Mouse (Mus musculus) bone marrow macrophage, adult 2 months (primary cell): ENCODE data around the gene Bdh1. TPM values are rescaled to one million over a fixed set of nuclear protein-coding genes. Genes with fewer than 3 reads are reported as not detected.

Experiments used
- H3K27ac ChIP-seq: 2 replicates; pipeline ENCODE4 v1.5.1; 2012; ENCODE audit warnings: low read depth, low read length; ENCODE audit not compliant: insufficient read depth
- H3K4me1 ChIP-seq: 2 replicates; pipeline ENCODE4 v1.6.1; 2012; ENCODE audit warnings: low read length; ENCODE audit not compliant: control insufficient read depth, insufficient read depth
- H3K4me3 ChIP-seq: 2 replicates; pipeline ENCODE4 v1.5.1; 2012; ENCODE audit warnings: mild to moderate bottlenecking, low read length, moderate library complexity; ENCODE audit not compliant: insufficient read depth
- CTCF ChIP-seq: IDR thresholded peaks from 2 replicates; pipeline ENCODE4 v1.5.1; 2012; ENCODE audit warnings: low read depth, mild to moderate bottlenecking, low read length, moderate library complexity
- POLR2A ChIP-seq: IDR thresholded peaks from 2 replicates; pipeline ENCODE4 v1.6.1; 2012; ENCODE audit warnings: mild to moderate bottlenecking, low read depth, low read length, borderline replicate concordance
- polyA plus RNA-seq: library from polyadenylated mRNA; stranded (reverse); fragments of >200 nt; gene quantifications from 2 replicates; pipeline ENCODE4 v1.2.4, GENCODE M21; 2012; ENCODE audit not compliant: missing spikeins, insufficient read depth, insufficient read length

Gene Bdh1
- polyA plus RNA-seq, 1 experiment = 1.5 TPM

DNA sequence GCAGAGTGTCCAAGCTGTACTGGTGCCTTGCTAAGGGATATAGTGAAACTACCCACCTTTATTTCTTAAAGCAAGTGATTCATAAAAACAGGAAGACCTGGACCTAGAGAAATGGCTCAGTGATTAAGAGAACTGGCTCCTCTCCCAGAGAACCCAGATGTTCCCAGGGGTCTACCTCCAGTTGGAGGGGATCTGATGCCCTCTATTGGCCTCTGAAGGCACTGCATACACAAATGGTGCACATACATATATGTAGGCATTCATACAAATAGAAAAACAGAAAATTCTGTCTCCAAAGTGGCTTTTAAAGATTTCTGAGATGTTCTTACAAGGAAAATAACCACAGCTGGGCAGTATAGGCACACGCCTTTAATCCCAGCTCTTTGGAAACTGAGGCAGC, 18.0 kb downstream of the Bdh1 start:
- H3K4me3 ChIP-seq = no peak overlapping the region
- TF ChIP-seq CTCF = no peak
- no peak for TF ChIP-seq POLR2A
- no peaks in the 10 kb centered on the region for H3K4me1 ChIP-seq
- H3K27ac ChIP-seq = no peak overlapping the region

DNA sequence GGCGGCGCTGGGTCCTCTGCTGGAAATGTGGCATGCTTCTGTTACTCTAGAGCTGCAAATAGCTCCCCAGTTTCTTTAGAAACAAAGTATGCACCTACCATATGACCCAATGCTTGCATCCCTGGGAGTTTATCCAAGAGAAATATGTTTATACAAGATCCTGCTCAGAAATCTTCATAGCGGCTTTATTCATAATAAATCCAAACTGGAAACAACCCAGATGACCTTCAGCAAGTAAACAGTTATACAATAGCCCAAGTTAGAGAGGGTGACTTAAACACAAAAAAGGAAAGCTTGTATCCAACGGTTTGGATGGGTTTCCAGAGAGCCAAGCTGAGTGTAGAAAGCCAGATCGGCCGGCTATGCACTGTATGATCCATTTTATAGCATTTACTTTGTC, 22.4 kb downstream of the Bdh1 start:
- TF ChIP-seq CTCF (no peak), POLR2A (no peak)
- H3K27ac ChIP-seq = no peak overlapping the region
- no peaks in the 10 kb centered on the region for H3K4me1 ChIP-seq
- H3K4me3 ChIP-seq = no peak overlapping the region

DNA sequence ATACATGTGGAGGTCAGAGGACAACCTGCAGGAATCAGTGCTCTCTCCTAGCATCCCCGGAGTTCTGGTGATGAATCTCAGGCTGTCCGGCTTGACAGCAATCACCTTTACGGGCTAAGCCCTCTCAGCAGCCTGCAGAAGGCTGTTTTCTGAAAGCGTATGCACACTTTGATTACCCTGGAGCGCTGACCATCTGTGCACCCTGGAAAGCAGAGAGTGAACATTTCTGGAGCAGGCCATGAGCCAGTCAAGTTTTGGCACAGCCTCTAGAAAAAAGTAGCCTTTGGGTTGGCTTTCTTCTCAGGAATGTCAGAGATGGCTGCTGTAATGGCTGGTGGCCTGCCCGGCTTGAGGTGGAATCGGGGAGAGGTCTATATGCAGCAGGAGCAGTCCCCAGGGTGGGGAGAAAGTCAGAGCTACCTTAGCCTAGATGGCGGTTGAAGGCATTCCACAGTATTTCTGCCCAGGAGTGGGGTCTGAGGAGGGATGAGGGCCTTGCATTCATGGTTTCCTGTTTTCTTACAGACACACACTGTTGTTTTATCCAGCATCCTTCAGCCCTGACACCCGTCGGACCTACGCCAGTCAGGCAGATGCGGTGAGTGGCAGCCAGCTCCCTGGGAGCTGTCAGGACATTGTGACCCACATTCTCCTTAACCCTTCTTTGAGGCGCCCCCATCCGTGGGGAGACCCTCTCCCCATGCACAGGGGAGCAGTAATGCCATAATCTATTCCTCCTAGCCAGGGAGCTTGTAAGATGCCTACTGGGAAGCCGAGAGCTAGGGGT, 24.2 kb downstream of the Bdh1 start:
- TF ChIP-seq CTCF = no peak
- H3K4me3 ChIP-seq = no peak overlapping the region
- H3K4me1 ChIP-seq = no peaks in the 10 kb centered on the region
- H3K27ac ChIP-seq = no peak overlapping the region

DNA sequence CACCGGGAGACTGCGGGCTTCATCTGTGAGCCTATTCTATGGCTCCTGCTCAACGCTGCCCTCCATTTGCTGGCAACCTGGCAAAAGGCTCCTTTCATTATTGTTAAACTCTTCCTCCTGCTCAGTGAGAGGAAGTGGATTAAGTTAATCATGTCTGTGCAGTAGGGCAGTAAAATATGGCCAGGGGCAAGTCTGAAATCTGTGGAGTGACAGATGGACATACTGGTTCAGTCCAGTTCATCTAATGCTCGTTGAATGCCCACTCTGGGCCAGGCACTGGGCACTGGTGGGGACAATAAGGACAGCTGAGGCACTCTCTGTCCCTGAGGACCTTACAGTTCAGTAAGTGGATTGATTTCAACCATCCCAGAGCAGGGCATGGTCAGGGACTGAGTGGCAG, 27.9 kb downstream of the Bdh1 start:
- no peak overlapping the region for H3K27ac ChIP-seq
- TF ChIP-seq POLR2A (no peak), CTCF (no peak)
- H3K4me3 ChIP-seq = no peak overlapping the region
- no peaks in the 10 kb centered on the region for H3K4me1 ChIP-seq

DNA sequence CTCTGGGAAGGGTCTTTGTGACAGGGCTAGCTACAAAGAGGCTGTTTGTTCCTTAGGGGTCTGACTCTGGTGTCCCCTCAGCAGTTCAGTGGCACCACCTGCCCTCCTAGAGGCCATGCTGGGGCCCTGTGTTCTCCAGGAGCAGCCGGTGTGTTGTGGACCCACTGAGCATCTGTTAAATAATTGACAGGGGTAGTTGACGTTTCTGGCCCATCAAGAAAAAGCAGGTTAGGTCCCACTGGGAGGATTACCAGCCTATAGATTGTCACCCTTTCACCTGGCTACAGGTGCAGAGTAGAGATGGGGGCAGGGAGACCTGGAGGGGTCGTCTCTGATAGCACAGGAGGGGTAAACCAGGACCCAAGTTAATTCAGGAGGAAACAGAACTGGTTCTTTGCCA, 29.2 kb downstream of the Bdh1 start:
- Histone ChIP-seq H3K27ac (no peak overlapping the region), H3K4me3 (no peak overlapping the region), H3K4me1 (no peaks in the 10 kb centered on the region)
- no peak for TF ChIP-seq CTCF
- no peak for TF ChIP-seq POLR2A

DNA sequence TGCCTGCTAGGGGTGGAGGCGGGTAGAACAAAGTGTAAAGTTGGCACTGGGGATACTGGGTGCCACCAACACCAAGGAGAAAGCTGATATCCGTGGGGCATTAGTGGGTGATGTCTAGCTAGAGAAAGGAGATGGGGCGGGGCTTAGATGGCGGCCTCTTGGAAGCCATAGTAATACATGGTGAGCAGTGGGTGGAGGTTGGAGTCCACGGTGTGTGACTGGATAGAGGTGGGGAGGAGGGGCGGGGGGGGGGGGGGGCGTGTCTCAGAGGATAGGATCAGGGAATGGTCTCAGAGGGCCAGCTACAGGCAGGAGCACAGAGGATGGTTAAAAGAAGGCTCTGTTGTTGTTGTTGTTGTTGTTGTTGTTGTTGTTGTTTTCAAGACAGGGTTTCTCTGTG, 30.4 kb downstream of the Bdh1 start:
- no peak overlapping the region for H3K27ac ChIP-seq
- TF ChIP-seq POLR2A (no peak), CTCF (no peak)
- no peaks in the 10 kb centered on the region for H3K4me1 ChIP-seq
- H3K4me3 ChIP-seq = no peak overlapping the region

DNA sequence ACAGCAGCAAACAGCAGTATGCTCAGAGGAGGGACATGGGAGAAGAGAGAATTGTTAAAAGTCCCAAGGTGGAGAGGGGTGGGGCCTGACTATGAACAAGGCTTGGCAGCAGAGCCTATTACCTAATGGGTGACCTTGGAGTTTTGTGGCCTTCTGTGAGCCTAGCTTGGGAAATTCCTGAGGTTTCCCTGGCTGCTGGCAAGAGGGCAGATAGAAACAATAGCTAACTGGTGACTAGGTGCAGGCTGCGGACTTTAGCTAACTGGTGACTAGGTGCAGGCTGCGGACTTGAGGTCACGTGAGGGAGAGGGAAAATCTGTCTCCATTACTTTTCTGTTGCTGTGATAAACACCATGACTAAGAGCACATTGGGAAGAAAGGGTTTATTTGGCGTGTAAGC, 31.9 kb downstream of the Bdh1 start:
- no peak overlapping the region for H3K27ac ChIP-seq
- H3K4me3 ChIP-seq = no peak overlapping the region
- no peaks in the 10 kb centered on the region for H3K4me1 ChIP-seq
- TF ChIP-seq CTCF (no peak), POLR2A (no peak)

DNA sequence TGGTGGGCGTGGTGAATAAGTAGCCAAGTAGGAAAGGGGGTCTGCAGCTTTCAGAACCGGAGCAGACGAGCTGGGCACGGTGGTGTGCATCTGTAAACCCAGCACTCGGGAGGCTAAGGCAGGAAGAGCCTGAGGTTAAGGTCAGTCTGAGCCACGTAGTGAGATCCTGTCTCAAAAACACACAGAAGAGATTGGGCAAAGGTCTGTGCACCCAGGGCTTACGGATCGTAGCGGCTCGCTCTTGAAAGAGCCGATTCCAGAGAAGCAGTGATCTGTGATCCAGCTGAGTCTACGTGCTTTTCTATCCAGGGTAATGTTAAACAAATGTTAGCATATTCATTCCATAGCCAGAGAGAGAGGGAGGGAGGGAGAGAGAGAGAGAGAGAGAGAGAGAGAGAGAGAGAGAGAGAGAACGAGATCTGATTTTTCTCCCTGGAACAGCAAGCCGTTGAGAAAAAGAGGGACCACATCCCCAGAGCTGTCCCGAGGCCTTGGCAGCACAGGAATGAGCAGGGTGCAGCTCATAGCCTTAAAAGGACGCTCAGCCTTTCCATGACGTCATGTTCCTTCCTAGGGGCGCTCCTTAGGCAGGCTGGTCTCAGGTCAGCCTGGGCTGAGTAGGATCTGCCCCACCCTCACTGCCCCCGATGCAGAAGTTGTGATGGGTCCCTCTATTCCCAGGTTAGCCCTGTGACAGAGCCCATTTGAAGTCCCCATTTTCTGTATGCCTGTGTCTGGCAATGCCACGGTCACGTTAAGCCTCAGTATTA, 33.4 kb downstream of the Bdh1 start:
- no peak overlapping the region for H3K4me3 ChIP-seq
- H3K4me1 ChIP-seq = no peaks in the 10 kb centered on the region
- no peak overlapping the region for H3K27ac ChIP-seq
- no peak for TF ChIP-seq CTCF
- TF ChIP-seq POLR2A = no peak

DNA sequence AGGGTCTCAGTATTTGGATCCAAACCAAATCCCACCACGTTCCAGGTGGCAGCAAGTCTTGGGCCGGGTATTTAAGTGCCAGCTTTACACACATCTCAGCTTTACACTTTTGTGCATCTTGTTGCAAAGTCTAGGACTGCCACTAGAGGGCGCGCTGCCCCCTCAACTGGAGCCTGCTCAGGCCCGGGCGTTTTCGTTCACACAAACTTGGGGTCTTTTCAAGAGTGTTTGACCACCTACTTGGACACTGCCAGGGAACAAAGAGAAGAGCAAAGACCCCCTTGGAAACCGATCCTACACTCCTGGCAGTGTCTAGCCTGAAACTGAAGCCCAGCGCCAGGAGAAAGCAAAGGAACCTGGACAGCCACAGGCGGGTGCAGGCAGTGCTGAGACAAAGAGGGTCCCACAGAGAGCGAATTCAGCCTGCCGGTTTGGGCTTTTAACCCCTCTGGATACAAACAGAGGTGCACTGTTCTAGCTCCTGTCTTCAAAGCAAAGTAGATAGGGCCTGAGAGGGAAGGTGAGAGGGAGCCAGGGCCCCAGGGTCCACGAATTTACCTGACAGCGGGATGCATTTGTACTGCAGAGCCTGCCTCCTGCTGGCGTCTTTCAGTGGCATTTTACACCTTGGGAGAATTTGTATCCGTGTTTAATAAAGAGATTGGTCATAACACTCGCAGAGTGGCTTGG, 36.3 kb downstream of the Bdh1 start:
- TF ChIP-seq CTCF (peak; percentile 95), POLR2A (no peak)
- peak overlapping the region; percentile 44 for H3K4me3 ChIP-seq
- no peak overlapping the region for H3K27ac ChIP-seq
- no peaks in the 10 kb centered on the region for H3K4me1 ChIP-seq

DNA sequence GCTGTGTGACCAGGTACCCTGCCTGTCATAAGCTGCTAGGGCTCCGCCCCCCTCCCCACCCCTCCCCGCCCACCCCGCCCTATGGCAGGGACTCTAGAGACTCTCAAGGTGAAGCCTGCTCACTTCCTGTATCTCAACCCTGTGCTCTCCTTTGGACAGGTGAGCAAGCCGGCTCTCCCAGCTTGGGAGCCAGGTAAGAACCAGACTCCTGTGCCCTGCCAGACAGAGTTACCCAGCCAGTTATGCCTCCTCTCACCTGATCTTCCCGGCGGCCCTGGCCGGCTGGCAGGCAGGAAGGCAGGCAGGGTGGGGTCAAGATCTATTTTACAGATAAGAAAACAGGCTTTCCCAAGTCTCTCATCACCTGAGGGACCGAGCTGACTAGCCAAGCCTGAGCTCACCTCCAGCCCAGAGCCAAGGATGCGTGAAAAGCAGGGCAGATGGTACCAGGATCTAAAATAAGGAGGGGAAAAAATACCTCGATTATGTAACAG, 37.9 kb downstream of the Bdh1 start:
- H3K4me1 ChIP-seq = no peaks in the 10 kb centered on the region
- TF ChIP-seq CTCF = no peak
- TF ChIP-seq POLR2A = no peak
- no peak overlapping the region for H3K27ac ChIP-seq
- H3K4me3 ChIP-seq = no peak overlapping the region
